Mouse (Mus musculus): ENCODE measurements around the gene Trpm8.

Gene Trpm8

DNA sequence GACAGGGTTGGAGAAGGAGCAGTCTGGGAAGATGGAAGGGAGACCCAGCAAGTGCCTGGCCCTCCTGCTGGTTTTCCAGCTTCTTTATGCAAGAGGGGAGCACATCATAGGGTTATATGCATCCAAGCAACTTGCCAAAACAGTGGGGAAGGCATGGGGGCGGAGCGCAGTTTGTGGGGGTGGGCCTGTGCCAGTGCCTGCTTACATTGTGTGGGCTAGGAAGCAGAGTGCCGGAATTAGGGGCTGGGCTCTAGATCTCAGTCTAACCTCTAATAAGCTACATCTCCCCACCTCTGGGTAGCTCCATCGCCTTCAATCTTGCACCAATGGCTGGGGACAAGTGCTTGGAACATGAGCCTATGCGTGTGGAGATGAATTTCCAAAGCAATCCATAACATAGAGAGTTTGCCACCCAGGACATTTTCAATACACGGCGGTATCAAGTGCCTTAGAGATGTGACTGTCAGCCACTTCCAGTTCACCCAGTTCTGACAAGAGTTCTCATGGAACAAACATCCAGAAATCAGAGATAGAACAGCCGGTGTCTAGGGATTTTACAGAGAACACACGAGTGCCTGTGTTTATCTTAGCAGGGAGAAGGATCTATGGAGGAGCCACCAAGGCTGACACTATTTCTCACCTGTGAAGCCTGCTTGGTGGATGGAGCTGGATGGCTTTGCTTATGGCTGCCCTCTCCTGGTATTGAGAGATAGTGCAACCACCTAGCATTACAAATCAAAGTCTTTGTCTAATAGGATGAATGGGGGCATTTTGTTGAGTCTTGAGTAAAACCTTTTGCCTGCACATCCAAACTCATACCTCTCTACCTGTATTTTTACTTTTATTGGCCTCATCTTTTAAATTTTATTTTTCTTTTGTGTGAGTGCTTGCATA is 23.9 kb downstream of the Trpm8 start:
- DNase-seq (ENCODE audit: low read depth, low spot score): peak; percentile 57

- no peak for DNase-seq (ENCODE audit: low read depth, low spot score)
These were observed 24.7 kb downstream of the Trpm8 start for GRCm38 (mm10) chr1:88302057-88302740.

DNA sequence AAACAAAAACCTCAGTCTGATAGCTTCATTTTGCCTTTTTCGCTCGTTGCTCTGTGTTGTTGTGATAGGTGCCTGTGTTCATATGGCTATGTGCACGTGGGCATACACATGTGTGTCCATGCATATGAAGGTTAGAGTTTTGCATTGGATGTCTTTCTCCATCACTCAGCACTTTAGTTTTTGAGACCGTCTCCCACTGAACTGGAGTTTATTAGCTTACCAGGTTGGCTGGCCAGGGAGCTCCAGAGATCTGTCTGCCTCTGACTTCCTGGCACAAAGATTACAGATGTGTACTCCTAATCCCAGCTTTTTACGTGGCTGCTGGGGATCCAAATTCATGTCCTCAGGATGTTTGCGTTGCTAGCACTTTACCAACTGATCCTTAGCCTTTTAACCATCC is 26.3 kb downstream of the Trpm8 start:
- peak; percentile 7 for DNase-seq (ENCODE audit: low read depth, low spot score)

GRCm38 (mm10) chr1:88304261-88304985 is 27.0 kb downstream of the Trpm8 start:
- peak; percentile 8 for DNase-seq (ENCODE audit: low read depth, low spot score)

DNA sequence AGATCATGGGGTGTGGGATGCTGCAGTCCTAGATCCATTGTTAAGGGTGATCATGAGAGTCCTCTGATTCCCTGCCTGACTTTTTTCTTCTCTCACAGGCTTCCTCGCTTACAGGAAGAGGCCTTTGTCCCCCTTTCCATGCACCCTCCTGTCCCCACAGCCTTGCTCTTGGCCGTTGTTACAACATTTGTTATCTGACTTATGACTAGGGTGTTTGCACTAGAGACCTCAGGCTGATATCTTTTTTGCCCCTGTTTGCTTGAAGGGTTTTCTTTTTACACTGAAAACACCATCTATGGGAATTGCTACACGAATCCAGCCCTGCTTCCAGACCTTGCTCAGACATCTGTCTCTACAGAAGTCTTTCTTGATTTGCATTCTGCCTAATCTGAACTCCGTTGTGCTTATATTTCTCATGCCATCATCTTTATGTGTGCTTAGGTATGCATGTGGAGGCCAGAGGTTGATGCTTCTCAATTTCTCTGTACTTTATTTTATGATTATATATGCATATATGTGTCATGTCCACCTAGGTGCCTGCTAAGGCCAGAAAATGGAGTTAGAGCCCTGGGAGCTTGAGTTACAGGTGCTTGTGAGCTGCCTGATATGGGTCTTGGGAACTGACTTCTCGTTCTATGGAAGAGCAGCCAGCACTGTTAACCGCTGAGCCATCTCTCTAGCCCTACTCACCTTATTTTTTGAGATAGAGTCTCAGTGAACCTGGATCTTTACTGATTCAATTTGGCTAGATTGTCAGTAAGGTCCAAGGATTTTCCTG is 27.7 kb downstream of the Trpm8 start:
- DNase-seq (ENCODE audit: low read depth, low spot score): peak; percentile 7

GRCm38 (mm10) chr1:88306543-88306942 is 29.1 kb downstream of the Trpm8 start:
- DNase-seq (ENCODE audit: low read depth, low spot score): peak; percentile 9

DNA sequence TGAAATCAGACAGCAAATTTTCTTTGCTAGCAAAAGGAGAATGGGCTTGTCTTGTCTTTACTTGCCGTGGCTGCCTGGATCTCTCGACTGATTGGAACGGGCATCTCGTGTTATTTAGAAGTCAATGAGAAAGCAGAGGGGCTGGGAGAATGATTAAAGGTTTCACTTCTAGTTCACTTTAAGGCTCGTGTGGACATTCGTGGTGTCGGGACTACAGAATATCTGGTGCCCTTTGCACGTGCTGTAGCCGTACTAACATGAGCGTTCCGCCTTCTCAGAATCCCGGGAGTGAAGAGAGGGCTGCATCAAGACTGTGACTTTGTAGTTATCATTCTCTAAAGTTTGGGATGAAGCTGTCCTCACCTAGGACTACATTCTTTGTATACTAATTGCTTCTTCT is 29.7 kb downstream of the Trpm8 start:
- DNase-seq (ENCODE audit: low read depth, low spot score): peak; percentile 15

GRCm38 (mm10) chr1:88309020-88309419 is 31.6 kb downstream of the Trpm8 start:
- peak; percentile 6 for DNase-seq (ENCODE audit: low read depth, low spot score)

DNA sequence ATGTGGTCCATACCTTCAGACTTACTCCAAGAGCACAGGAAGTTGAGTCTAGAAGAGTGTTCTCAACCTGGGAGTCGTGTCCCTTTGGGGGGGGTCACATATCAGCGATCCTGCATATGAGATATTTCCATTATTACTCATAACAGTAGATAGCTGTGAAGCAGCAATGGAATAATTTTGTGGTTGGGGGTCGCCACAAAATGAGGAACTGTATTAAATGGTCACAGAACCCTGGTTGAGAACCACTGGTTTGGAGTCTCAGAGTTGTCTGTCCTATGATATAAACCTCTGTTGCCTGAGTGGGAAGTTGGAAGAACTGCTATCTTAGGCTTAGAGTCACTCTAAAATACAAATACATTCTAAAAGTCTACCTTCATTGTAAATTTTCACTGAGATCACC is 32.4 kb downstream of the Trpm8 start:
- DNase-seq (ENCODE audit: low read depth, low spot score): no peak

DNA sequence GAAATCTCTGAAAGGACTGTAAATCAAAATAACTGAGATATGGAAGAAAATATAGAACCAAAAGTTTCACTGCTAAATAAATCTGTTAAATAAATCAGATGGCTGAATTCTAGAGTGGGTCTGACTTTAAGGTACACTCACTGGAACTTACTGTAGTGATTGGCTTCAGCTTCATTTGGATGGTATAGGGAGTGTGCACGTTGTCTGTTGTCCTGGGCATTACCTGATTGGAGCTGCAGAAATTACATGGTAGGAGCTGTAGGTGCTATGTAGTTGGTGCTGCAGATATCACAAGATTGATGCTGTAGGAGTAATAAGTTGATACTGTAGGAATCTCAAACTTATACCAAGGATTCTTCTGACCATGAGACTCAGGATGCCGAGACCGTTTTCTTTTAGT is 32.9 kb downstream of the Trpm8 start:
- DNase-seq (ENCODE audit: low read depth, low spot score): peak; percentile 16

DNA sequence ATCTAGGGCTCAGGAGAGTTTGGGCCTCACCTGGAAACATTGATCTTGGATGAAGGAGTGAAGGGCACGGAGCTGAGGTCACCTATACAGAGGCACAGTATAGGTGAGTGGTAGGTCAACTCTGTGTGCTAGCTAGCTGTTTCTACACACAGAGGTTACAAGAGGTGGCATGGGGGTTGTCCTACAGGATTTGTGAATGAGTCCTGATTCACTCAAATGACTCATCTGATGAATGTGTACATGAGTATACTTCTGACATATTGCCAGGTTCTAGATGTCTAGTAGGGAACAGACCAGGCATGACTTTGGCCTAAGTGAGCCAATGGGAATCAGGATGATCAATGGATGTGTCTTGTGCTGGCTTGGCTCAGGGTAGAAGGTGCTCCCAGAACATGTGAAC is 39.8 kb downstream of the Trpm8 start:
- no peak for DNase-seq (ENCODE audit: low read depth, low spot score)

DNA sequence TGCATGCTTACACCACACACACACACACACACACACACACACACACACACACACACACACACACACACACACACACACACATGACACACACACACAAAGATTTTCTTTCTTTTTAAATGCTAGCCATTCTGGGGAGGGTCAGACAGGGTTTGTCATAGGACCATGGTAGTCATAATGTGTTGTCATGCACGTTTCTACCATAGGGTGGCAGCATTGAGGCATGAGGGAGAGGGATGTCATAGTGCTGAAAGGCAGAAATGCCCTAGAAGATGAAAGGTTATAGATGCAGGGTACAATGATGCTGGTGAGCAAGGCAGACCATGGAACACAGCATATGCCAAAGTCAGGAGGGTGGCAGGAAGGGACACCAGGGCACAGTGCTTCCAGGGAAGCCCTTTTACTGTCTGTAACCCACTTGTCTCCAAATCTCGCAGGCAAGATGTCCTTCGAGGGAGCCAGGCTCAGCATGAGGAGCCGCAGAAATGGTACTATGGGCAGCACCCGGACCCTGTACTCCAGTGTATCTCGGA is 41.1 kb downstream of the Trpm8 start:
- DNase-seq (ENCODE audit: low read depth, low spot score): peak; percentile 58

- DNase-seq (ENCODE audit: low read depth, low spot score): no peak
These were observed 43.4 kb downstream of the Trpm8 start for GRCm38 (mm10) chr1:88320821-88321395.

DNA sequence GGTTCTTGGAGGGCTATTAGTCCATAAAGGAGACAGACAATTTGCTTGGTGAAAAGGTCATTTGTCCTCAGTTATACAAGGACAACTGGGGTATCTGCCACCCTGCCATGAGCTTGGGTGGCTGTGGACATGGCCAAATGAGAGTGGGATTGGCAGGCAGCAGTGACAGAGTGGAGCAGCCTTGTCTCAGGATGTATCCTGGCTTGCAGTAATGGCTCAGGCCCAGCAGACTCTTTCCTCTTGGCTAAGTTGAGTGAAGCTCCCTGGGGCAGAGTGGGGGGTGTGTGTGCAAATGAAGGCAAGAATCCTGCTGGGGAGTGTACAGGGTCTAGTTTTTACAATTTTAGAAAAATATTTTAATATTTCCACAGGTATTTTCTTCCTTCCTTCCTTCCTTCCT is 44.7 kb downstream of the Trpm8 start:
- DNase-seq (ENCODE audit: low read depth, low spot score): no peak

DNA sequence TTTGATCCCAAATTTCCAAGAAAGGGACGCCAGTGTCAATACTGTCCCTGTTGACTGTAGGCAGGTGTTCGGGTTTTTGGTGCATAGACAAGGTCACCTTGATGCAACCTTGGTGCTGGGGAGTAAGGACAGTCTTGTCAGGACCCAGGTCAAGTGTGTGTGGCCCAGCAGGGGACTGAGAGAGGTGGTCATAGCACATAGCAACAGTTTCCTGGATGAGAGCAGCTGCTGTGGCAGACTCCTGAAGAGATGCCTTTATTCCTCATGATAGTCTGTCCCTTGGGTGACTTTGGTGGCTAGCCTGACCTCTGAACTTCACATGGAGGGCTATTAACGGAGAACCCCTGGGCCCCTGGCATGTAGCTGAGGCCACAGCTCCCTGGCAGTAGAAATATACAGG is 45.6 kb downstream of the Trpm8 start:
- DNase-seq (ENCODE audit: low read depth, low spot score): no peak

GRCm38 (mm10) chr1:88339481-88339880 is 62.0 kb downstream of the Trpm8 start:
- DNase-seq (ENCODE audit: low read depth, low spot score): no peak

- DNase-seq (ENCODE audit: low read depth, low spot score): no peak
These were observed 65.2 kb downstream of the Trpm8 start for GRCm38 (mm10) chr1:88342615-88343014.

DNA sequence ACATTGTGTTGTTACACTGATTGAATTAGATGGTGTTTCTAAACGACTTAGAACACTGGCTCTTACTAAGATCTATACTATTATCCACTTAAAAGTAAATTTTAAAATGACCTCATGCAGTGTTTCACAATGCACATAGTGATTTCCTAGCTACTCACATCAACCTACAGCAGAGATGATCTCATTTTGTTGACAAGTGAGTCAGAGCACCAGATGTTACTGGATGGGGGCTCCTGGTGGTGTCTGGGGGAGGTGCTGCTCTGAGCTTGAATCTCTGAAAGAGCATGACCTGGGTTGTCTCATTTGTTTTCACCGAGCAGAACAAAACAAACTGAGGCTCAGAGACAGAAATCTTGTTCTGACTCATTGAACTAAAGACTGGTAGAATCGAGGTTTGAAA is 68.1 kb downstream of the Trpm8 start:
- no peak for DNase-seq (ENCODE audit: low read depth, low spot score)

GRCm38 (mm10) chr1:88348496-88349005 is 71.1 kb downstream of the Trpm8 start:
- no peak for DNase-seq (ENCODE audit: low read depth, low spot score)

- no peak for DNase-seq (ENCODE audit: low read depth, low spot score)
These were observed 73.3 kb downstream of the Trpm8 start for GRCm38 (mm10) chr1:88350761-88351160.

DNA sequence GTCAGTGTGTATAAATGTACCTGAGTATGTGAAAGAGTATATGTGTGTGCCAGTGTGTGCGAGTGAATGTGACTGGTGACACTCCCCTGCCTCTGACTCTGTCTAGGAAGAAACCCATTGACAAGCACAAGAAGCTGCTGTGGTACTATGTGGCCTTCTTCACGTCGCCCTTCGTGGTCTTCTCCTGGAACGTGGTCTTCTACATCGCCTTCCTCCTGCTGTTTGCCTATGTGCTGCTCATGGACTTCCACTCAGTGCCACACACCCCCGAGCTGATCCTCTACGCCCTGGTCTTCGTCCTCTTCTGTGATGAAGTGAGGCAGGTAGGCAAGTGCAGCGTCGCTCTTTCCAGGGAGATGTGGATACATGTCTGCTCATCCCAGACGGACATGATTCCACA is 77.6 kb downstream of the Trpm8 start:
- no peak for DNase-seq (ENCODE audit: low read depth, low spot score)
